Mouse (Mus musculus): ENCODE measurements at regions not wholly inside any gene's neighbourhood (a gene's known extent, or its start where the extent isn't known, plus 50 kb on each side); places are given as distances from the start of the nearest gene placed in this dataset.

DNA sequence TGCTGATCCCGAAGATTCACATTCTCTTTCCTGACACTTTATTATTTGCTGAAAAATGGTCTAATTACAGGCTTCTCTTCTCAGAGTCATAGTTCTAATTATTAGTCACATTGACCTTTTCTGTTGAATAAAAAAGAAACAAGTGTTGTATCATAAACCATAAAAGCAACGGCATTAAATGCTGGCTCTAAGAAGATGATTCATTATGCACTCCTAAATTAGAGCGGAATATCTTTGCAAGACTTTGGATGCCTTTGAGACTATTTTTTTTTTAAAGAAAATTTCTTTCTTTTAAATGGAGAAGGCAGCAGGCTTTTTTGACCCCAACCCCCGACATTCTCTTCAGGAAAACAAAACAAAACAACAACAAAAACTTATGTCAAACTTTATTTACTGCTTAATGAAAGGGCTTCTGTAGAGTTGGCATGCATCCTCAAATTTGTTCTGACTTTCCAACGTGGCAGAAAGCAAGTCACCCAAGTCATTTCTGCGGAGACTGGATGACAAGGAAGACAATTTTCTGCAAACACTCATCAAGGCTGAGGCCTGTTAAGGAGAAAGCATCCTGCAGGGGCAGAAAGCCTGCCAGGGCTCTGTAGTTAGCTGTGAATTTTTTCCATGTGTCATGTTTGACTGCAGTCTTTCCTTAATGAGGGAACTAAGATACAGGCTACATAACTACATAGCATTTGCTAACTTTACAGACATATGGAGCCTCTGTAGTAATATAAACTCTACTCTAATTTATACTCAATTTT lies 205.1 kb downstream of the 1700017N19Rik start:
- WGBS: 68% methylated on average over 6 of the region's 6 CpGs
- no peak for TF ChIP-seq POLR2A (IDR thresholded peaks at IDR 0.05; ENCODE audit: low read depth, low read length)
- no peak for TF ChIP-seq CTCF (IDR thresholded peaks at IDR 0.05; ENCODE audit: extremely low read depth, insufficient read length, insufficient replicate concordance, low read depth, low read length)
- Histone ChIP-seq H3K36me3 (ENCODE audit: control insufficient read depth, insufficient read depth, low read length) (no peaks in the 10 kb centered on the region), H3K4me1 (ENCODE audit: control insufficient read depth, insufficient read depth, insufficient read length, low read length) (no peaks in the 10 kb centered on the region), H3K27ac (ENCODE audit: insufficient read depth, low read depth, low read length) (no peak overlapping the region), H3K4me3 (ENCODE audit: low read depth, low read length) (no peak overlapping the region), H3K27me3 (ENCODE audit: control insufficient read depth, insufficient read depth, low read length) (no peaks in the 10 kb centered on the region)

GRCm38 (mm10) chr10:100811639-100812038 lies 221.4 kb downstream of the 1700017N19Rik start:
- TF ChIP-seq CTCF (IDR thresholded peaks at IDR 0.05; ENCODE audit: extremely low read depth, insufficient read length, insufficient replicate concordance, low read depth, low read length) (no peak), POLR2A (IDR thresholded peaks at IDR 0.05; ENCODE audit: low read depth, low read length) (no peak)
- H3K4me1 ChIP-seq (ENCODE audit: control insufficient read depth, insufficient read depth, insufficient read length, low read length): no peaks in the 10 kb centered on the region
- no peaks in the 10 kb centered on the region for H3K36me3 ChIP-seq (ENCODE audit: control insufficient read depth, insufficient read depth, low read length)
- H3K27ac ChIP-seq (ENCODE audit: insufficient read depth, low read depth, low read length): no peak overlapping the region
- WGBS: 37% methylated on average over 2 of the region's 2 CpGs
- no peak overlapping the region for H3K4me3 ChIP-seq (ENCODE audit: low read depth, low read length)
- H3K27me3 ChIP-seq (ENCODE audit: control insufficient read depth, insufficient read depth, low read length): no peaks in the 10 kb centered on the region

DNA sequence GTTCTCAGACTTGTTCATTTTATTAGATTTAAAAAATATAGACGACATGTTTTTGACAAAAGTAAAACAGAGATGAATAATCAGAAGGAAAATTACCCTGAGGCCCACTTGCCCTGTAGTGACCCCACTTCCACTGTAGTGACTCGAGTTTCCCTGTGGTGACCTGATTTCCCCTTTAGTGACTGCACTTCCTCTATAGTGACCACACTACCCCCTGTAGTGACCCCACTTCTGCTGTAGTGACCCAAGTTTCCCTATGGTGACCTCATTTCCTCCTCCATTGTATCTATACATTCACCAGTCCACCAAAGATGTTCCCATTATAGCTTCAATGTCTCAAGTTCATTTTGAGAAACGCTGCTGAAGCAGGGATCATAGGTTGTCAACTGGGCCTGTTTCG lies 244.5 kb downstream of the 1700017N19Rik start:
- TF ChIP-seq POLR2A (IDR thresholded peaks at IDR 0.05; ENCODE audit: low read depth, low read length) (no peak), CTCF (IDR thresholded peaks at IDR 0.05; ENCODE audit: extremely low read depth, insufficient read length, insufficient replicate concordance, low read depth, low read length) (no peak)
- 65% methylated on average over 4 of the region's 4 CpGs for WGBS

GRCm38 (mm10) chr10:100853213-100853612 lies 262.9 kb downstream of the 1700017N19Rik start:
- no peak overlapping the region for H3K4me3 ChIP-seq (ENCODE audit: low read depth, low read length)
- H3K27ac ChIP-seq (ENCODE audit: insufficient read depth, low read depth, low read length): no peak overlapping the region
- TF ChIP-seq POLR2A (IDR thresholded peaks at IDR 0.05; ENCODE audit: low read depth, low read length) (no peak), CTCF (IDR thresholded peaks at IDR 0.05; ENCODE audit: extremely low read depth, insufficient read length, insufficient replicate concordance, low read depth, low read length) (no peak)
- H3K4me1 ChIP-seq (ENCODE audit: control insufficient read depth, insufficient read depth, insufficient read length, low read length): no peaks in the 10 kb centered on the region
- H3K36me3 ChIP-seq (ENCODE audit: control insufficient read depth, insufficient read depth, low read length): no peaks in the 10 kb centered on the region
- no peaks in the 10 kb centered on the region for H3K27me3 ChIP-seq (ENCODE audit: control insufficient read depth, insufficient read depth, low read length)

More for the DNA sequence above, 244.5 kb downstream of the 1700017N19Rik start:
- Histone ChIP-seq H3K27me3 (ENCODE audit: control insufficient read depth, insufficient read depth, low read length) (no peaks in the 10 kb centered on the region), H3K4me1 (ENCODE audit: control insufficient read depth, insufficient read depth, insufficient read length, low read length) (no peaks in the 10 kb centered on the region), H3K4me3 (ENCODE audit: low read depth, low read length) (no peak overlapping the region), H3K36me3 (ENCODE audit: control insufficient read depth, insufficient read depth, low read length) (no peaks in the 10 kb centered on the region), H3K27ac (ENCODE audit: insufficient read depth, low read depth, low read length) (no peak overlapping the region)

- Histone ChIP-seq H3K4me3 (ENCODE audit: low read depth, low read length) (no peak overlapping the region), H3K36me3 (ENCODE audit: control insufficient read depth, insufficient read depth, low read length) (no peaks in the 10 kb centered on the region), H3K27me3 (ENCODE audit: control insufficient read depth, insufficient read depth, low read length) (no peaks in the 10 kb centered on the region), H3K27ac (ENCODE audit: insufficient read depth, low read depth, low read length) (no peak overlapping the region), H3K4me1 (ENCODE audit: control insufficient read depth, insufficient read depth, insufficient read length, low read length) (no peaks in the 10 kb centered on the region)
- TF ChIP-seq POLR2A (IDR thresholded peaks at IDR 0.05; ENCODE audit: low read depth, low read length) (no peak), CTCF (IDR thresholded peaks at IDR 0.05; ENCODE audit: extremely low read depth, insufficient read length, insufficient replicate concordance, low read depth, low read length) (no peak)
- 74% methylated on average over 3 of the region's 3 CpGs for WGBS
Measured at GRCm38 (mm10) chr10:100856509-100856908, 266.2 kb downstream of the 1700017N19Rik start.

DNA sequence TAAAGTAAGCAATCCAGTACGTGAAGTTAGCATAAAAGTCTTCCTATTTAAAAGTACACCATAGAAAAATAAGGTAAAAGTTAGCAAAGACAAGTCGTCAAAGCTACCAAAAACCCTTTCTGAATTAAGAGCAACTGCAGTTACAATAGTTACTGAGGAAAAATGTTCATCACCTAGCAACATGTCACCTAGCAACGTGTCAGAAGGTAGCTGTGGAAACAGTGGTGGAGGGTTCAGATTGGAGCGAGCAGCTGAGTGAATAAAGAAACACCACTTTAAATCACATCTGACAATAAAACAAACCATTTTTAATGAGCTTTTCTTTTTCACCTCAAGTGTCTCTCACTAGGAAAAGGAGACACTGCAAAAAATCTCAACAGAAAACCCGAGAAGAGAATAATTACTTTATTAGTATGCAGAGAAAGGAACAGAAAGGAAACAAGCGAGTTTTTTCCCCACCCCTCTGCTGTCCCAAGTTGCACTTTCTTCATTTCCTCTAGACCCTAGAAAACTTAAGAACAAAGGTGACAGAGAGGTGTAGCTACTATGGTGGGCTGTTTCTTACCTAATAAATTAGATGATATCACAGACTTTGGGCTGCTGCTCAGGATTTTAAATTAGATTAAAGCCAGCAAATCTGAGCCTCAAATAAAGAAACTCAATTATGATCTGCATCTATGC lies 275.4 kb downstream of the 1700017N19Rik start:
- no peak for TF ChIP-seq CTCF (IDR thresholded peaks at IDR 0.05; ENCODE audit: extremely low read depth, insufficient read length, insufficient replicate concordance, low read depth, low read length)
- no peak for TF ChIP-seq POLR2A (IDR thresholded peaks at IDR 0.05; ENCODE audit: low read depth, low read length)
- Histone ChIP-seq H3K36me3 (ENCODE audit: control insufficient read depth, insufficient read depth, low read length) (no peaks in the 10 kb centered on the region), H3K27ac (ENCODE audit: insufficient read depth, low read depth, low read length) (no peak overlapping the region), H3K4me1 (ENCODE audit: control insufficient read depth, insufficient read depth, insufficient read length, low read length) (no peaks in the 10 kb centered on the region), H3K4me3 (ENCODE audit: low read depth, low read length) (no peak overlapping the region), H3K27me3 (ENCODE audit: control insufficient read depth, insufficient read depth, low read length) (no peaks in the 10 kb centered on the region)
- WGBS: 35% methylated on average over 6 of the region's 6 CpGs

DNA sequence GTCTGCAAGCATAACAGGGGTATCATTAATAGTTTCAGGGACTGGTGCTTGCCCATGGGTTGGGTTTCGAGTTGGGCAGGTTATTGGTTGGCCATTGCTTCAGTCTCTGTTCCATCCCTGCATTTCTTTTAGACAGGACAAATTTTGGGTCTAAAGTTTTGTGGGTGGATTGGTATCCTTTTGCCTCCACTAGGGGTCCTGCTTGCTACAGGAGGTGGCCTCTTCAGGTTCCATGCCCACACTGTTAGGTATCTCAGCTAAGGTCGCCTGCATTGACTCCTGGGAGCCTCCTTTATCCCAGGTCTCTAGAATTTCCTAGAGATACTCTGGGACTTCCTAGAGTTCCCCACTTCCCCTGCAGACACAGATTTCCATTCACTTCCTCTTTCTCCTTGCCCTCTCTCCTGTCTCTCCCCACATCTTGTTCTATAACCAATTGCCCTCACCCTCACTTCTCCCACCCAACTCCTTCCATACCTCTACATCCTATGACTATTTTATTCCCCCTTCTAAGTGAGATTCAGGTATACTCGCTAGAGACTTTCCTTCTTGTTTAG lies 278.2 kb downstream of the 1700017N19Rik start:
- TF ChIP-seq CTCF (IDR thresholded peaks at IDR 0.05; ENCODE audit: extremely low read depth, insufficient read length, insufficient replicate concordance, low read depth, low read length) (no peak), POLR2A (IDR thresholded peaks at IDR 0.05; ENCODE audit: low read depth, low read length) (no peak)
- 32% methylated on average over 3 of the region's 3 CpGs for WGBS

More for the DNA sequence above, 278.2 kb downstream of the 1700017N19Rik start:
- Histone ChIP-seq H3K4me3 (ENCODE audit: low read depth, low read length) (no peak overlapping the region), H3K4me1 (ENCODE audit: control insufficient read depth, insufficient read depth, insufficient read length, low read length) (no peaks in the 10 kb centered on the region), H3K27ac (ENCODE audit: insufficient read depth, low read depth, low read length) (no peak overlapping the region), H3K36me3 (ENCODE audit: control insufficient read depth, insufficient read depth, low read length) (no peaks in the 10 kb centered on the region), H3K27me3 (ENCODE audit: control insufficient read depth, insufficient read depth, low read length) (no peaks in the 10 kb centered on the region)
